Mouse (Mus musculus): ENCODE measurements around the gene Mtif2. TPM values are rescaled to one million over a fixed set of nuclear protein-coding genes. Genes with fewer than 3 reads are reported as not detected.

Gene Mtif2
- polyA plus RNA-seq, 1 experiment from 2014 or later, result 23.6 TPM

Other genes starting within 250 kb of the Mtif2 start
- gene Ccdc88a, start 152.8 kb upstream of the Mtif2 start, polyA plus RNA-seq (2014; fragmentation: Nextera tagmentation; extraction: Ambion mirVana), result 26.2 and 27.9 TPM in 2 replicates
- gene Prorsd1, start 11.4 kb upstream of the Mtif2 start, polyA plus RNA-seq (2014; fragmentation: Nextera tagmentation; extraction: Ambion mirVana), result 28.1 and 33.1 TPM in 2 replicates
- gene Clhc1, start 21.5 kb downstream of the Mtif2 start, polyA plus RNA-seq (2014; fragmentation: Nextera tagmentation; extraction: Ambion mirVana), result 0.12 and 0.15 TPM in 2 replicates
- 1,401 and 1,473 TPM in 2 replicates for gene Rps27a, start 21.7 kb downstream of the Mtif2 start, polyA plus RNA-seq (2014; fragmentation: Nextera tagmentation; extraction: Ambion mirVana)
- gene Rtn4, start 166.5 kb downstream of the Mtif2 start, polyA plus RNA-seq (2014; fragmentation: Nextera tagmentation; extraction: Ambion mirVana), result 86.2 and 93.2 TPM in 2 replicates

Data from embryonic facial prominence, embryonic 14.5 days (tissue).